Mouse (Mus musculus): ENCODE measurements around the gene Pold2. TPM values are rescaled to one million over a fixed set of nuclear protein-coding genes. Genes with fewer than 3 reads are reported as not detected.

The Pold2 gene
- polyA plus RNA-seq, 1 experiment from 2014 or later, result 54.3 TPM

DNA sequence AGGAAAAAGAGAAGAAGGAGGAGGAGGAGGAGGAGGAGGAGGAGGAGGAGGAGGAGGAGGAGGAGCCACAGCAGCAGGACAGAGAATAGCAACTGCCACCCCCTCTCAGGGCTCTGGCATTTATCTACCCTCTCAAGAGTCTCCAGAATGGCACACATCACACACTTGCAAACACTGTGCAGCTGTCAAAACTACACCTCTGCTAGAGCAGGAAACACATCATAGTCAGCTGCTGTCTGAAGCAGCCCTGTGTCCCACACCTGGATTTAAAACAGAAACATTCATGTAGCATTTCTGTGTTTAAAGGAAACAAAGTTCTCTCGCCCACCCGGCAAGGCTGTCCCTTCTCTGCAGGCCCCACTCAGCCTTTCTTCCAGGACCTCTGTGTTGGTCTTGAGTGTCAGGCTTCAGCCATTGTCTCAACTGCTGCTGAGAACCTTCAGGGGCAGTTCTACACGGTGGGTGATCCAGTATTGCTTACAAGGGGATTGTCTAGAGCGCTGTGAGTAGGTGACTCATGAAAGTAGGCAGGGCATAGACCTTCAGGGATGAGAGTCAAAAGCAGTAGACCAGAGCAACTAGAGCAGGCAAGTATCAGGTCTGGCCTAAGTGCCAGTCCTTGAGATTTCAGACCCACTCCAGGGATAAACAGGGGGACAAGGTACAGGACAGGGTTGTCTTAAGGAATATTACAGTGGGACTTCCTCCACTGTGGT lies 26.9 kb downstream of the Pold2 start:
- 55% methylated on average over 4 of the region's 4 CpGs for WGBS
- no peaks in the 10 kb centered on the region for H3K36me3 ChIP-seq
- no peaks in the 10 kb centered on the region for H3K9me3 ChIP-seq
- no peak overlapping the region for H3K4me2 ChIP-seq
- H3K27ac ChIP-seq, result no peak overlapping the region
- H3K9ac ChIP-seq, result no peak overlapping the region
- H3K4me3 ChIP-seq, result no peak overlapping the region
- peaks cover 13% of the 10 kb centered on the region; the same call in 1 of the 2 replicates for H3K4me1 ChIP-seq (replicated peaks)
- no peak for ATAC-seq (ENCODE audit: low FRiP score)
- no peaks in the 10 kb centered on the region for H3K27me3 ChIP-seq

DNA sequence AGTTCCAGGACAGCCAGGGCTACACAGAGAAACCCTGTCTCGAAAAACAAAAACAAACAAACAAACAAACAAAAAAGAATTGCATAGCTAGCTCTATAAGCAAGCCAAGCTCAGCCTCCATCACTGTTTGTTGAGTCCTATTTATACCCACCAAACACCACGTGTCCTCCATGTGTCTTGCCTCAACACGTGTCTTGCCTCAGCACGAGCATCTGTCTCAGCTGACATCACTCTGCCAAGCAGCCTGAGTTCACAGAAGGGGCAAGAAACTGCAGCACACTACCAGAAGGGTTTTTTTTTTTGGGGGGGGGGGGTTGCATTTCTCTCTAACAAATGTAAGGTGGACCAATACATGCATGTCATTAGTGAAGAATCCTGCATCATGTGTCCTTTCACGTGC lies 27.6 kb downstream of the Pold2 start:
- H3K4me3 ChIP-seq, result no peak overlapping the region
- ATAC-seq (ENCODE audit: low FRiP score), result no peak
- no peaks in the 10 kb centered on the region for H3K36me3 ChIP-seq
- no peaks in the 10 kb centered on the region for H3K27me3 ChIP-seq
- 68% methylated on average over 5 of the region's 5 CpGs for WGBS
- H3K9me3 ChIP-seq, result no peaks in the 10 kb centered on the region
- H3K4me2 ChIP-seq, result no peak overlapping the region
- 0 out of 2 replicates have a peak, but pooled peaks cover 9% of the 10 kb centered on the region for H3K4me1 ChIP-seq (replicated peaks)
- H3K27ac ChIP-seq, result no peak overlapping the region
- H3K9ac ChIP-seq, result no peak overlapping the region

DNA sequence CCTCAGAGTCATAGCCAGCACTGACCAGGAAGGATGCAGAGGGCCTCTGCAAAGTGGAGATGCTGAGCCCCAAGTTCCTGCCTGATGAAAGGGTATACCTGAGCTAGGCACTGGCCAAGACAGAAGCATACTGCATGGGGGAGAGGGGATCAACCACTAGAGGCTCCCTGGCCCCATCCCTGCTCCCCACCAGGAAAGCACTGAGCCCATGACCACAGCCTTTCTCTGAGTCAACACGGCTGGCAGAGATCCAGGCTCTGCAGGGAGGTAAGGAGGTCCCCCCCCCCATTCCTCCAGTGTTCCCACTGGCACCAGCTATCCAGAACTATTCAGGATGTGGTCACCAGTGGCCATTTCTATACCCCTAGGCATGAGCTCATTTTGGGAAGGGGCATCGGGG lies 28.8 kb downstream of the Pold2 start:
- Histone ChIP-seq H3K9ac (no peak overlapping the region), H3K36me3 (no peaks in the 10 kb centered on the region), H3K4me1 (replicated peaks) (0 out of 2 replicates have a peak, but pooled peaks cover 9% of the 10 kb centered on the region), H3K4me2 (no peak overlapping the region), H3K9me3 (no peaks in the 10 kb centered on the region), H3K4me3 (no peak overlapping the region), H3K27ac (no peak overlapping the region), H3K27me3 (no peaks in the 10 kb centered on the region)
- WGBS, result 68% methylated on average over 2 of the region's 2 CpGs
- ATAC-seq (ENCODE audit: low FRiP score), result no peak

DNA sequence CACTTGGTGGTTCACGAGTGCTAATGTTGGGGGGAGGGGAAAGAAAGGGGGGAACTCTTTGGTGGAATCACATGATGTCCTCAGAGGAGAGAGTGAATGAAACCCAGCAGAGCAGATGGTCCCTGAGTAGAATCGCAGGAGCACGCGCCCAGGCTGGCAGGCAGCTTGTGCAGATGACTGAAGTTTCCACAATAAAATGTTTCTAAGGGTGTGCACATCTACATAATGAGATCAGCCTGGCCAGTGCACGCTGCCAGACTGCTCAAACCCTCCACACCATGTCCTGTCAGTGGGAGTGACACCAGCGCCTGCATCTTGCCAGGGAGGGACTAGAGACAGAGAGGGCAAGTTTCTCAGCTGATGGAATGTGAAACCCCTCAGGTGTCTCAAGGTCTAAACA lies 29.4 kb downstream of the Pold2 start:
- Histone ChIP-seq H3K27me3 (no peaks in the 10 kb centered on the region), H3K9ac (no peak overlapping the region), H3K4me1 (replicated peaks) (0 out of 2 replicates have a peak, but pooled peaks cover 9% of the 10 kb centered on the region), H3K9me3 (no peaks in the 10 kb centered on the region), H3K27ac (no peak overlapping the region), H3K36me3 (no peaks in the 10 kb centered on the region), H3K4me3 (no peak overlapping the region), H3K4me2 (no peak overlapping the region)
- WGBS, result 32% methylated on average over 6 of the region's 6 CpGs
- ATAC-seq (ENCODE audit: low FRiP score), result 0 out of 2 replicates have a peak, but pooled peaks have one; percentile 24

DNA sequence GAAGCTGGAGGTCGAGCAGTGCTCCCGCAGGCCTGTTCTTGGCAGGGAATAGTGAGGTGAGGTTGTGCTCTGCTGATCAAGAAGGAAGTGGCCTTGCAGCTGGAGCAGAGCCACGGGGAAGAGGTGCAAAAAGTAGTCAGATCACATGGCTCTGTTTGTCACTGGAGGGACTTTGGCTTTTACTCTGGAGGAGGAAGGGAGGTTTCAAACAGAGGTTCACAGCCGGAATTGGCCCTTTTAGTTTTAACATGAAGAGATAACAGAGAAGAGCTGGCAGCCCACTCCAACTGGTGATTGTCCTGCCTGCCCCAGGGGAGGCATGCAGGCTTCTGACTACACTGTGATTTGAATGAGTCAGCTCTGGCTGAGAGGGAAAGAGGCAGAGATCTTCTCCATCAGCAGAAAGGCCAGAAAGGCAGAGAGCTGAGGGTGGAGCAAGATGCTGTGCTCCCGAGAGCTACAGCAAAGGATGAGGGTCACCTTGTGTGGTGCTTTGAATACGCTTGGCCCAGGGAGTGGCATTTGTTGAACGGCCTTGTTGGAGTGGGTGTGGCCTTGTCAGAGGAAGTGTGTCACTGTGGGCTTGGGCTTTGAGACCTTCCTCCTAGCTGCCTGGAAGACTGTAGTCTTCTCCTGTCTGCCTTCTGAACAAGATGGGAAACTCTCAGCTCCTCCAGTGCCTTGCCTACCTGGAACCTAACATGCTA lies 31.3 kb downstream of the Pold2 start:
- no peak overlapping the region for H3K9ac ChIP-seq
- H3K9me3 ChIP-seq, result no peaks in the 10 kb centered on the region
- no peak overlapping the region for H3K4me2 ChIP-seq
- WGBS, result 75% methylated on average over 7 of the region's 7 CpGs
- H3K27ac ChIP-seq, result no peak overlapping the region
- H3K27me3 ChIP-seq, result no peaks in the 10 kb centered on the region
- no peak overlapping the region for H3K4me3 ChIP-seq
- ATAC-seq (ENCODE audit: low FRiP score), result no peak
- 0 out of 2 replicates have a peak, but pooled peaks cover 9% of the 10 kb centered on the region for H3K4me1 ChIP-seq (replicated peaks)
- no peaks in the 10 kb centered on the region for H3K36me3 ChIP-seq

DNA sequence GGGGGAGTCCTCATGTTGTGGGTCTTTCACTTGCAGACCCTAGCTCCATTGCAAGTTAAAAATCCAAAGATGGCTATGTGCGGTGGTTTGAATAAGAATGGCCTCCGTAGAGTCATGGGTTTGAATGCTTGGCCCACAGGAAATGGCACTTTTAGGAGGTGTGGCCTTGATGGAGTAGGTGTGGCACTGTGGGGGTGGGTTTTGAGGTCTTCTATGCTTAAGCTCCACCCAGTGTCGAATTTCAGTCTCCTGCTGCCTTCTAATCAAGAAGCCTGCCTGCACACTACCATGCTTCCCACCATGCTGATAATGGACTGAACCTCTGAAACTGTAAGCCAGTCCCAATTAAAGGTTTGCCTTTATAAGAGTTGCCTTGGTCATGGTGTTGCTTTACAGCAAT lies 35.0 kb downstream of the Pold2 start:
- H3K27me3 ChIP-seq, result no peaks in the 10 kb centered on the region
- WGBS, result 86% methylated on average over 3 of the region's 3 CpGs
- H3K27ac ChIP-seq, result no peak overlapping the region
- H3K9ac ChIP-seq, result no peak overlapping the region
- no peaks in the 10 kb centered on the region for H3K9me3 ChIP-seq
- H3K4me2 ChIP-seq, result no peak overlapping the region
- no peak overlapping the region for H3K4me3 ChIP-seq
- no peaks in the 10 kb centered on the region; the same call in 1 of the 2 replicates for H3K4me1 ChIP-seq (replicated peaks)
- H3K36me3 ChIP-seq, result no peaks in the 10 kb centered on the region
- ATAC-seq (ENCODE audit: low FRiP score), result no peak

DNA sequence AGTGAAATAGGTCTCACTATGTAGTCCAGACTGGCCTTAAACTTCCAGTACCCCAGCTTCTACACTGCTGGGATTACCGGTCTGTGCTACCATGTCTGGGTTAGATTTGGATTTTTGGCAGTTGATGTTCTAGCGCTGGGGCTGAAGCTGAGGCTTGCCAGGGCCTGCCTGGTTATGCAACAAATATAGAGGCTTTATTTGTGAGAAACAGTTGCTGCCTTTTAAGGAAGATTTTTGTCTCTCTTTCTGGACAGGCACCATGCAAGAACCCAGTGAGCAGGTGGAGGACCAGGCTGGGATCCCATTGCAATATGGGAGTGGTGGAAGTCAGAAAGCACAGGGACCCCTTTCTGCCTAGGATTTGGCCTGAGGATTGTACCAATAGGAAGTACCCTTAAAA lies 36.3 kb downstream of the Pold2 start:
- no peak overlapping the region for H3K27ac ChIP-seq
- no peak overlapping the region for H3K4me2 ChIP-seq
- H3K4me3 ChIP-seq, result no peak overlapping the region
- no peaks in the 10 kb centered on the region for H3K27me3 ChIP-seq
- H3K36me3 ChIP-seq, result no peaks in the 10 kb centered on the region
- H3K9ac ChIP-seq, result no peak overlapping the region
- peaks cover 8% of the 10 kb centered on the region for H3K4me1 ChIP-seq (replicated peaks)
- H3K9me3 ChIP-seq, result no peaks in the 10 kb centered on the region
- 95% methylated on average over 2 of the region's 2 CpGs for WGBS
- ATAC-seq (ENCODE audit: low FRiP score), result no peak

DNA sequence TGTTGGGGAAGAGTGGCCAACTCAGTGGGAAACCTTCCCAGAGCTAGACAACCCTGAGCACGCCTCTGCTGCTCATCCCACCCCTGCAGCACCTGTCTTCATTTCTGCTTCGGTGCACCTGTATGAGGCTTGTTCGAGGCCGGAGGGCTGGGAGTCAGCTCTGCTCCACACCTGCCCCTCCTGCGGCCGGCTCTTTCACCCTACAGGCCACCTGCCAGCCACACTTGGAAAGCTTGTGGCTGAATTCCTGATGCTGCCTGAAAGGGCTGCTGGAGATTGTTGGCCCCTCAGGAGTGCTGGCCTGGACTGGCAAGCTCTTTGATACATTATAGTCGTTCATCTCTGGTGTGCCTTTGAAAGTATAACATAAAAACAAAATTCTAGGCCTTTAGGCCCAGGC lies 37.7 kb downstream of the Pold2 start:
- H3K4me2 ChIP-seq, result no peak overlapping the region
- ATAC-seq (ENCODE audit: low FRiP score), result no peak
- 78% methylated on average over 7 of the region's 7 CpGs for WGBS
- no peaks in the 10 kb centered on the region for H3K27me3 ChIP-seq
- no peak overlapping the region for H3K9ac ChIP-seq
- H3K4me3 ChIP-seq, result no peak overlapping the region
- no peak overlapping the region for H3K27ac ChIP-seq
- H3K4me1 ChIP-seq (replicated peaks), result peaks cover 16% of the 10 kb centered on the region
- no peaks in the 10 kb centered on the region for H3K9me3 ChIP-seq
- H3K36me3 ChIP-seq, result no peaks in the 10 kb centered on the region

DNA sequence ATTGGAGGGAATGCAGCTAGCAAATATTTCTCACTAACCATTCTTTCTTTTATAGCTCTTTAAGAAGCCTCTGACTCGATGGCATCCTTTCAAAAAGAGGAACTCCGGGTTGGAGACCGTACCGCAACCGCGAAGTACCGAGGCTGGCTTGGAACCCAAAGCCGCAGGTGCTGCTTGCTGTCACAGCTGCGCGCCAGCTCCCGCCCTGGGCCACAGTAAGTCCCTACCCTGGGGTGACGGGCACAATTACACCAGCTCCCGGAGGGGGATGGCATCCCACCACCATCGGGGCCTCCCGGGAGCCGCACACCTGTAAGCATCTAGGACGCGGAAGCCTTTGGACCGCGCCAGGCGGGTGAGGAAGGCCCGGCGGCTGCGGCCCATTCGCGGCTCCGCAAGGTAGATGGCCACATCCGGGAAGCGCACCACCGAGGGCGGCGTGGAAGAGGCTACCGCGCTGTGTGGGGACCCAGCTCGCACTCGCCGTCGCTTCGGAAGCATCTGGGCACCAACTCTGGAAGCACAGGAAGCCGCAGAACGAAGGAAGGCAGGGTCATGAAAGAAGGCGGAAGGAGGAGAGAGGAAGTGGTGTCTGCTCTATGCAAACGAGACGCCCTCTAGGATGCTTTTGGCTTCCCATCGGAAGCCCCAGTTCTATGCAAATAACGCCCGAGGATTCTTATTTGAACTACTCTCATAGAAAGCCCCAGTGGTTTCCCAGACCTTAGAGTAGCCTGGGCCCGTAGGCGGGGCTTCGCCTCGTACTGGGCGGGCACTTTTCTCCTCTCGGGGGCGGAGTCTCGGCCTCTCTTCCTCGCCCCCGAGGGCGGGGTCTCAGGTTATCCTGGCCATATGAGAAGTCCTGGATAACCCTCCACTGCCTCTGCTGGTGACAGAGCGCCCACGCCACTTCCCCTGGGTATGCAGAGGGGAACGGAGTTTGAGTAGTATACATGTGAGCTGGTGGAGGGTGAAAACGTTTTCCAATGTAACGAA lies 40.5 kb downstream of the Pold2 start, which contains the start of gene Polm:
Gene Polm, minus strand, starts transcription at position 766 of the 996 bp plus-strand sequence.
- WGBS, result under 1% methylated on average over 63 of the region's 63 CpGs

DNA sequence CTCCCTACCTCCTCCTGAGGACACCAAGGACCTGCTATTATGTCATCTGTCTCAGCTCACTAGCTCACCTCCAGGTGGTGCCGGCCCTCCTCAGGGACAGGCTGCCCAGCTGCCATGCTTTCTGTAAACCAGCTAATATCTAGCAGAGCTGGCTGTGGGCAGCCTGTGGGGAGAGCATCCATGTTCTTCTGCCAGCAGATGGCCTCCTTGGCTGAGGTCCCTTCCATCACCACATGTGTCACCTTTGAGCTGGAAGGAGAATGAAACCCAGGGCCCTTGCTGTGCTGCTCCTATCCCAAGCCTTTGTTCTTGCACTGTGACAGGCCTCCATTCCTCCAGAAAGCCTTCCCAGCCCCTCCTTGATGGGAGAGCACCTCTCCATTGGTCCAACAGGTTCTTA lies 42.0 kb downstream of the Pold2 start:
- Histone ChIP-seq H3K9me3 (no peaks in the 10 kb centered on the region), H3K9ac (no peak overlapping the region), H3K27ac (no peak overlapping the region), H3K4me2 (no peak overlapping the region), H3K27me3 (no peaks in the 10 kb centered on the region), H3K4me3 (no peak overlapping the region), H3K36me3 (peaks cover 21% of the 10 kb centered on the region), H3K4me1 (replicated peaks) (peaks cover 16% of the 10 kb centered on the region)
- WGBS, result 76% methylated on average over 1 of the region's 1 CpGs
- ATAC-seq (ENCODE audit: low FRiP score), result no peak

More for the DNA sequence above, 40.5 kb downstream of the Pold2 start, which contains the start of gene Polm:
- Histone ChIP-seq H3K4me3 (peak within 1 kb of the TSS; percentile 55), H3K4me1 (replicated peaks) (peaks cover 16% of the 10 kb centered on the region), H3K9me3 (no peaks in the 10 kb centered on the region), H3K9ac (peak within 1 kb of the TSS; percentile 80), H3K27me3 (no peaks in the 10 kb centered on the region), H3K4me2 (peak within 1 kb of the TSS; percentile 76), H3K36me3 (peaks cover 11% of the 10 kb centered on the region), H3K27ac (peak within 1 kb of the TSS; percentile 77)
- ATAC-seq (ENCODE audit: low FRiP score), result peak; percentile 94

DNA sequence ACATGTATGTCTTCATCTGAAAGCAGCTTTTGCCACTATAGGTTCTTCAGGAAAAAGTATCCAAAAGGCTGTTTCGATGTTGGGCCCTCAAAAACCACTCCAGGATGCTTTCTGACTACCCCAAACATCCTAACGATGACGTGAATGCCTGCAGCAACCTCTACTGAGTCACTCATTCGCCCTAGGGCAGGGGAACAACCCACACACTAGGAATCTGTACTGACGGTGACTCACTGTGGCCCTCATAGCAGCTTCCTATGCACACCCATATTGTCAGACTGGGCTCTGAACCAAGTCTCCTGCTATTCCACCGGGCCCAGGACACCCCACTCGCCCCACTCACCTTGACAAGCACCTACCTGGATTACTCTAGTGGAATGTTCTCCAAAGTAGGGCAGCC lies 43.0 kb downstream of the Pold2 start:
- Histone ChIP-seq H3K27me3 (no peaks in the 10 kb centered on the region), H3K9ac (no peak overlapping the region), H3K9me3 (no peaks in the 10 kb centered on the region), H3K36me3 (peaks cover 29% of the 10 kb centered on the region), H3K4me3 (no peak overlapping the region), H3K4me2 (no peak overlapping the region), H3K27ac (no peak overlapping the region), H3K4me1 (replicated peaks) (peaks cover 16% of the 10 kb centered on the region)
- ATAC-seq (ENCODE audit: low FRiP score), result no peak
- WGBS, result 95% methylated on average over 7 of the region's 7 CpGs

DNA sequence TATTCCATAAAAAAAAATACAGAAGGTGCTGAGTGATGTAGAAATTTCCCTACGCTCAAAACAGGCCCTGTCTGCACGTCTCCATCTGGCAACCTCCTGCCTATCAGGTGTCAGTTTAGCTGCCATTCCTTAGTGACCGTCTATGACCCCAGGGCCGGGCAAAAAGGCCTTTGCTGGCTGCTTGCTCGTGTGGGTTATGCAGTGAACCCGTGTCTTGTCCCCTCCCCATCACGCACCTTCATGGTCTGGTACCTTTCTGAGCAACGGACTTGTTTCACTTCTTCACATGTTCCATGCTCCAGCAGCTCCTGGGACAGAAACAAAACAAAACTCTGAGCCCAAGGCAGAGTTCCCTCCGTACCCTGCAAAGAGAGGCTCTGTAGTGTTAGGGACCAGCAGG lies 43.6 kb downstream of the Pold2 start:
- Histone ChIP-seq H3K9me3 (no peaks in the 10 kb centered on the region), H3K4me2 (no peak overlapping the region), H3K27ac (no peak overlapping the region), H3K36me3 (peaks cover 34% of the 10 kb centered on the region), H3K27me3 (no peaks in the 10 kb centered on the region), H3K4me3 (no peak overlapping the region), H3K9ac (no peak overlapping the region), H3K4me1 (replicated peaks) (peaks cover 16% of the 10 kb centered on the region)
- WGBS, result 88% methylated on average over 9 of the region's 9 CpGs
- ATAC-seq (ENCODE audit: low FRiP score), result no peak

Data from hindbrain, embryonic 13.5 days (tissue).